Mouse (Mus musculus) neural tube, embryonic 15.5 days (tissue): ENCODE results near the gene Lrp5. TPM values are rescaled to one million over a fixed set of nuclear protein-coding genes. Genes with fewer than 3 reads are reported as not detected.

ENCODE experiments used
- ATAC-seq: fragments of 200-750 bp; cut with Nextera tagmentation; 2 replicates; pipeline ENCODE4 v1.8.0; 2017; ENCODE audit warnings: mild to moderate bottlenecking, moderate TSS enrichment, moderate library complexity; ENCODE audit not compliant: low FRiP score
- H3K27ac ChIP-seq: fragments of 300-500 bp; sonication (generic); replicated peaks from 2 replicates; pipeline ENCODE4 v1.5.1; 2015; ENCODE audit warnings: mild to moderate bottlenecking, inconsistent platforms
- H3K27me3 ChIP-seq: fragments of 300-500 bp; sonication (generic); replicated peaks from 2 replicates; pipeline ENCODE4 v1.6.1; 2015; ENCODE audit warnings: inconsistent platforms
- H3K36me3 ChIP-seq: fragments of 300-500 bp; sonication (generic); 2 replicates; pipeline ENCODE4 v1.6.1; 2015; ENCODE audit warnings: inconsistent platforms
- H3K4me1 ChIP-seq: fragments of 300-500 bp; sonication (generic); 2 replicates; pipeline ENCODE4 v1.6.1; 2015; ENCODE audit warnings: inconsistent platforms
- H3K4me2 ChIP-seq: fragments of 300-500 bp; sonication (generic); 2 replicates; pipeline ENCODE4 v1.6.1; 2015; ENCODE audit warnings: inconsistent platforms, mild to moderate bottlenecking, moderate library complexity
- H3K4me3 ChIP-seq: fragments of 300-500 bp; sonication (generic); replicated peaks from 2 replicates; pipeline ENCODE4 v1.5.1; 2015; ENCODE audit warnings: mild to moderate bottlenecking, inconsistent platforms
- H3K9ac ChIP-seq: fragments of 300-500 bp; sonication (generic); replicated peaks from 2 replicates; pipeline ENCODE4 v1.6.1; 2015; ENCODE audit warnings: mild to moderate bottlenecking, inconsistent platforms
- H3K9me3 ChIP-seq: fragments of 300-500 bp; sonication (generic); replicated peaks from 2 replicates; pipeline ENCODE4 v1.6.1; 2016; ENCODE audit warnings: inconsistent platforms
- WGBS: fragments of 180-500 bp; shearing (Covaris S2); methylation state at CpG from one replicate; pipeline ENCODE4 v1.1.7; 2015; ENCODE audit warnings: mixed read lengths; 5-methylcytosine and 5-hydroxymethylcytosine counted together
- polyA plus RNA-seq: library from polyadenylated mRNA; unstranded; fragments of >200 nt; fragmentation: Nextera tagmentation; extraction: Ambion mirVana; gene quantifications from 2 replicates; pipeline ENCODE4 v1.2.1, GENCODE M21; 2015

Gene Lrp5
- polyA plus RNA-seq, 1 experiment from 2014 or later = 1.2 TPM

DNA sequence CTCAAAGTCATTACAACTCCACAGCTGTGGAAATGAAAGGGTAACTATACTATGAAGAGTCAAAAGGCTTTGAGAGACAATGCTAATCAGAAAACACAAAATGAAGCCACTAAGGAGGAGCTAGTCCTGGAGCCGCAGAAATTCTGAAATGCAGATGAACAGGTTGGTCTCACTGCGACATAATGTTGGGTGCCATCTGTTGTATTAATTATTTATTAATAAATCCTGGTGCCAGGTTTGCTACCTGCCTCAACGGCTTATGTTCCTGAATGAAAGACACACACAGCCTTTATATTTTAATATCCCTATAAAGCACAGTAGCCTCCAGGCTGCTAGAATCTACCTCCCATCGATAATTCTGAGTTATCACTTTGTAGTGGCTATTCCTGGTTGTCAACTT, 143.8 kb downstream of the Lrp5 start:
- no peak for ATAC-seq
- Histone ChIP-seq H3K4me3 (no peak overlapping the region), H3K9me3 (no peaks in the 10 kb centered on the region), H3K4me2 (no peak overlapping the region), H3K27ac (0 out of 2 replicates have a peak overlapping the region, but pooled peaks have one; percentile 9), H3K27me3 (no peaks in the 10 kb centered on the region), H3K36me3 (peaks cover 7% of the 10 kb centered on the region; the same call in 1 of the 2 replicates), H3K9ac (no peak overlapping the region), H3K4me1 (0 out of 2 replicates have a peak, but pooled peaks cover 3% of the 10 kb centered on the region)
- WGBS = 79% methylated on average over 4 of the region's 4 CpGs

DNA sequence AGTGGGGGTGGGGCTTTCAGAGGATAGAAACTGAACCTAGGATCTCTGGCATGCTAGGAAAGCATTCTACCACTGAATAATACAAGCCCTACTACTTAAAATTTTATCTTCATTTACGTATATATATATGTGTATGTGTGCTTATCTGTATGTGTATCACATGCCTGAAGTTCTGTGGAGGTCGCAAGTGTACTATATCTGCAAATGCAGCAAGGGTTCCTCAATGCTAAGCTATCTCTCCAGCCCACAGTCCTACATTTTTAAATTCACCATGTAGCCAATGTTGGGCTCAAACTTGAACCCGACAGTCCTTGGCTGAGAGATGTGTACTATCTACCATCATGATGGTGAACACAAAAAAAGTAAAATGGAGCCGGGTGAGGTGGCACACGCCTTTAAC, 145.4 kb downstream of the Lrp5 start:
- no peaks in the 10 kb centered on the region for H3K9me3 ChIP-seq
- H3K9ac ChIP-seq = no peak overlapping the region
- 0 out of 2 replicates have a peak, but pooled peaks cover 3% of the 10 kb centered on the region for H3K4me1 ChIP-seq
- no peak for ATAC-seq
- no peaks in the 10 kb centered on the region for H3K27me3 ChIP-seq
- no peak overlapping the region for H3K27ac ChIP-seq
- peaks cover 7% of the 10 kb centered on the region; the same call in 1 of the 2 replicates for H3K36me3 ChIP-seq
- WGBS = 96% methylated on average over 5 of the region's 5 CpGs
- H3K4me2 ChIP-seq = no peak overlapping the region
- H3K4me3 ChIP-seq = no peak overlapping the region

DNA sequence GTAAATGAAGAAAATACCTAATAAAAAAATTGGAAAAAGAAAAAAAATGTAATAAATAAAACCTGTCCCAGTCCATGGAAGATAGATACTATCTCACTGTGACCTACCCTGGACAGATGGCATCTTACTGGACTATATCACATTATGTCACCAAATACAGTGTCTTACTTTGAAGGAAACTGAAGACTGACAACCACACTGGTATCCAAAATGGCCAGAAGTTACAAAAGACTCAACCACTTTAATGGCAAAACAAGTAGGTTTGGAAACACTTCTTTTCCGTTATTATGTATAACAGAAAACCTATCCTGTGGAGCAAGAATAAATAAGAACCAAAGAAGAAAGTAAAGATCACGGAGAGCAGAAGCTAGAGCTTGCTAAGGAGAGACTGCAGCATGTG, 146.1 kb downstream of the Lrp5 start:
- Histone ChIP-seq H3K4me2 (no peak overlapping the region), H3K4me1 (0 out of 2 replicates have a peak, but pooled peaks cover 3% of the 10 kb centered on the region), H3K4me3 (no peak overlapping the region), H3K36me3 (peaks cover 7% of the 10 kb centered on the region; the same call in 1 of the 2 replicates), H3K27me3 (no peaks in the 10 kb centered on the region), H3K9ac (no peak overlapping the region), H3K9me3 (no peaks in the 10 kb centered on the region), H3K27ac (no peak overlapping the region)
- WGBS = 92% methylated on average over 2 of the region's 2 CpGs
- ATAC-seq = no peak

DNA sequence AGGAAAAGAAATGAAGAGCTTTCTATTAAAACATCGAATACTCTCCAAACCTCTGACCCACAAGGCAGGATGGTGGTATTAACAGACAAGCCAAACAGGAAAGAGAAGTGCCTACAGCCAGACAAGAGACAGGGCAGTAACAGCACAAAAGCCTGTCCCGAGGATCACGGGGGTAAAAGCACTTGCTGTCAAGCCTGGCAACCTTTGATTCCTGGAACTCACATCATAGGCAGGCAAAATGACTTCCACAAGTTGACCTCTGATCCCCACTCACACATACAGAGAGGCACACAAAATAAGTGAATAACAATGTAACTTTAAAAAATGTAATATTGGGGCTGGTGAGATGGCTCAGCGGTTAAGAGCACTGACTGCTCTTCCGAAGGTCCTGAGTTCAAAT, 146.9 kb downstream of the Lrp5 start:
- no peak for ATAC-seq

DNA sequence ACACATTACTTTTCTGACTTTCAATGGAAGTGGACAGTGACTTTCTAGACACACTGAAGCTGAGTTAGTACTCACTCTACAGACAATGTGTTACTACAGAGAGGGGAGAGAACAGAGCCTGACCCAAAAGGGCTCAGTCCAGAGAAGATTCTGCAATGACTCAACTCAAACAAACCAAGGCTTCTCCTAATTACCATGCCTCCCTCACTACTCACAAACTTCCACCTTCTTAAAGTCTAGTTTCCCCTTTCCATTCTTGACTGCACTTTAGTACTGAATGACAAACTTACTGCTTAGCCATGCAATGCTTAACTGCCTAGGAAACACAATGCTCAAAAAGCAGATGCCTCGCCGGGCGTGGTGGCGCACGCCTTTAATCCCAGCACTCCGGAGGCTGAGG, 148.7 kb downstream of the Lrp5 start:
- 98% methylated on average over 6 of the region's 6 CpGs for WGBS
- no peaks in the 10 kb centered on the region for H3K27me3 ChIP-seq

More for the DNA sequence above, 146.9 kb downstream of the Lrp5 start:
- 89% methylated on average over 5 of the region's 5 CpGs for WGBS
- no peaks in the 10 kb centered on the region for H3K27me3 ChIP-seq
- H3K9ac ChIP-seq = no peak overlapping the region
- H3K36me3 ChIP-seq = peaks cover 7% of the 10 kb centered on the region; the same call in 1 of the 2 replicates
- no peak overlapping the region for H3K27ac ChIP-seq
- H3K4me3 ChIP-seq = no peak overlapping the region
- 0 out of 2 replicates have a peak, but pooled peaks cover 3% of the 10 kb centered on the region for H3K4me1 ChIP-seq
- H3K9me3 ChIP-seq = no peaks in the 10 kb centered on the region
- no peak overlapping the region for H3K4me2 ChIP-seq

DNA sequence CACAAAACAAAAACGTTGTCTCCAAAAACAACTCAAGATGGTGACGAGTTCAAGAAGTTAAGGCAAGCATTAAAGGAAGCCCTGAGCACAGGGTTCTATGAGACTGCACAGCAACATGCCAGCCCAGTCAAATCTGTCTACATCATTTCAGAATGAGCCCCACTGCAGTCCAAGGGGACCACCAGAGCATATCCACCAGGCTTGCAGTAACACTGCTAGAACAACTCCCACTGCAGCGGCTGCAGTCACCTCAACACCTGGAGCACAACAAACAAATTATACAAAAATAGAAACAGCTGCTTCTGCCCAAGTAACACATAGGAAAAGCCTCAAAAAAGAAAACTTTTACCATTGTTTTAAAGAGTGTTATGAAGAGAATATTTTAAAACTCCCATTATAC, 151.4 kb downstream of the Lrp5 start:
- WGBS = 89% methylated on average over 3 of the region's 3 CpGs
- Histone ChIP-seq H3K9me3 (no peaks in the 10 kb centered on the region), H3K27ac (no peak overlapping the region), H3K4me2 (no peak overlapping the region), H3K4me1 (peaks cover 5% of the 10 kb centered on the region; the same call in 1 of the 2 replicates), H3K4me3 (no peak overlapping the region), H3K9ac (no peak overlapping the region), H3K36me3 (no peaks in the 10 kb centered on the region), H3K27me3 (no peaks in the 10 kb centered on the region)
- ATAC-seq = no peak

More for the DNA sequence above, 148.7 kb downstream of the Lrp5 start:
- no peak overlapping the region for H3K9ac ChIP-seq
- H3K27ac ChIP-seq = no peak overlapping the region
- 0 out of 2 replicates have a peak, but pooled peaks cover 3% of the 10 kb centered on the region for H3K4me1 ChIP-seq
- no peak for ATAC-seq
- no peaks in the 10 kb centered on the region for H3K9me3 ChIP-seq
- H3K4me2 ChIP-seq = no peak overlapping the region
- no peak overlapping the region for H3K4me3 ChIP-seq
- peaks cover 5% of the 10 kb centered on the region; the same call in 1 of the 2 replicates for H3K36me3 ChIP-seq

Other genes starting within 250 kb of the Lrp5 start
- 50.2 and 54.4 TPM in 2 replicates for gene Ppp6r3, start 110.8 kb downstream of the Lrp5 start, polyA plus RNA-seq
- gene 1810055G02Rik, start 21.7 kb upstream of the Lrp5 start, polyA plus RNA-seq = 35.1 and 36.5 TPM in 2 replicates
- 38.3 and 39.5 TPM in 2 replicates for gene Kmt5b, start 80.9 kb upstream of the Lrp5 start, polyA plus RNA-seq
- gene Chka, start 165.2 kb upstream of the Lrp5 start, polyA plus RNA-seq = 59.9 and 68.7 TPM in 2 replicates
- gene Tcirg1, start 220.6 kb upstream of the Lrp5 start, polyA plus RNA-seq = 20.3 and 29.0 TPM in 2 replicates
- 308 and 330 TPM in 2 replicates for gene Ndufs8, start 226.2 kb upstream of the Lrp5 start, polyA plus RNA-seq
- 2.5 and 3.8 TPM in 2 replicates for gene Aldh3b1, start 243.2 kb upstream of the Lrp5 start, polyA plus RNA-seq
- gene Unc93b1, start 248.6 kb upstream of the Lrp5 start, polyA plus RNA-seq = 15.0 and 20.6 TPM in 2 replicates